Mouse (Mus musculus) olfactory bulb, adult 2 months (tissue): ENCODE results near the gene Il12b.

Experiments used
- CTCF ChIP-seq: fragments of 200-500 bp; IDR thresholded peaks from 2 replicates; pipeline ENCODE4 v1.5.1; 2012; ENCODE audit warnings: low read depth, mild to moderate bottlenecking, low read length, moderate library complexity; ENCODE audit not compliant: insufficient read depth
- POLR2A ChIP-seq: fragments of 200-500 bp; IDR thresholded peaks from 2 replicates; pipeline ENCODE4 v1.6.1; 2012; ENCODE audit warnings: mild to moderate bottlenecking, low read depth, low read length, moderate library complexity; ENCODE audit not compliant: insufficient read depth

DNA sequence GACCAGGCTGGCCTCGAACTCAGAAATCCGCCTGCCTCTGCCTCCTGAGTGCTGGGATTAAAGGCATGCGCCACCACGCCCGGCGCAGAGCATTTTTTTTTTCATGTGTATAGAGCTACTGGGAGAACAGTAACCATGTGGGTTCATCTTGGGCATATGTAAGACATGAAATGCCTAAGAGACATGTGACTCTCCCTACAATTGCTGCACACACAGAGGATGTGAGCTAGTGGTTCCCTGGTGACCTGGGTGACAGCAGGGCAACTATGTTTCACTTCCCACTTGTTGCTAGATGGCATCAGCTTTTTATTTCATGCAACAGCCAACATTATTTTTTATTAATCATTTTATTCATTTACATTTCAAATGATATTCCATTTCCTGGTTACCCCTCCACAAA lies 37.9 kb downstream of the Il12b start:
- TF ChIP-seq CTCF: no peak
- TF ChIP-seq POLR2A: no peak
